24 mouse cellular contexts compared by ENCODE assay signal in genomic region chr3:116981811-116982575, GRCm38 (mm10). TPM values are rescaled to one million over a fixed set of nuclear protein-coding genes. Genes with fewer than 3 reads are reported as not detected.
DNase-seq lines count a peak whose midpoint lies in the region; ATAC-seq and TF ChIP-seq lines count a peak whose summit lies in the region.
"Had no signal": no experiment of that assay in that cellular context is flagged by ENCODE, and none has a peak within 500 bp of the region (broad histone marks: within the 10 kb centered on the region; RNA-seq: fewer than 3 reads in every experiment).

No protein-coding gene starts in this region.

- H3K9me3 ChIP-seq in heart, embryonic 10.5 days, result no peaks in the 10 kb centered on the region
- H3K9me3 ChIP-seq in kidney, embryonic 15.5 days (replicated peaks), result no peaks in the 10 kb centered on the region
- no peaks in the 10 kb centered on the region for H3K9me3 ChIP-seq in lung, postnatal 0 days (ENCODE audit: low read length)
- H3K9me3 ChIP-seq: intestine, embryonic 15.5 days; limb, embryonic 15.5 days; stomach, embryonic 15.5 days had no signal

- intact Hi-C loops in left cerebral cortex, adult 2 months (cut with DNase I), result no loop called here

- H3K4me3 ChIP-seq in heart, embryonic 10.5 days, result no peak overlapping the region
- no peak overlapping the region for H3K4me3 ChIP-seq in kidney, embryonic 15.5 days (replicated peaks)
- H3K4me3 ChIP-seq in lung, postnatal 0 days (ENCODE audit: low read depth, low read length), result no peak overlapping the region
- H3K4me3 ChIP-seq in left cerebral cortex, adult 2 months, result no peak overlapping the region
- H3K4me3 ChIP-seq: embryonic facial prominence, embryonic 10.5 days; erythroblast, embryonic 14.5 days; intestine, embryonic 15.5 days; limb, embryonic 15.5 days; stomach, embryonic 15.5 days had no signal

- 69% methylated on average over 9 of the region's 9 CpGs for WGBS in heart, embryonic 10.5 days
- WGBS in kidney, embryonic 15.5 days, result 76% methylated on average over 9 of the region's 9 CpGs
- WGBS in lung, postnatal 0 days, result 45% methylated on average over 9 of the region's 9 CpGs

- no peak overlapping the region for H3K9ac ChIP-seq in kidney, embryonic 15.5 days
- no peak overlapping the region for H3K9ac ChIP-seq in lung, postnatal 0 days (replicated peaks; ENCODE audit: low read depth)
- H3K9ac ChIP-seq: intestine, embryonic 15.5 days; limb, embryonic 15.5 days; liver, postnatal 0 days; stomach, embryonic 15.5 days had no signal

- no peaks in the 10 kb centered on the region for H3K4me1 ChIP-seq in heart, embryonic 10.5 days
- no peaks in the 10 kb centered on the region for H3K4me1 ChIP-seq in kidney, embryonic 15.5 days
- no peaks in the 10 kb centered on the region for H3K4me1 ChIP-seq in lung, postnatal 0 days (ENCODE audit: insufficient read depth, low read depth, low read length)
- H3K4me1 ChIP-seq: embryonic facial prominence, embryonic 10.5 days; intestine, embryonic 15.5 days; stomach, embryonic 15.5 days had no signal

- no peak for ATAC-seq in kidney, embryonic 15.5 days (replicated peaks; ENCODE audit: low FRiP score)
- ATAC-seq in lung, postnatal 0 days, result no peak
- ATAC-seq: activated CD4-positive, CD25-positive, alpha-beta regulatory T cell, adult 4 months; forebrain, embryonic 16.5 days; intestine, embryonic 15.5 days; liver, postnatal 0 days had no signal

- 0 out of 2 replicates have a peak, but pooled peaks have one; percentile 6 for TF ChIP-seq EP300 in lung, postnatal 0 days (IDR thresholded peaks at IDR 0.05)

- H3K36me3 ChIP-seq in heart, embryonic 10.5 days, result no peaks in the 10 kb centered on the region
- H3K36me3 ChIP-seq in kidney, embryonic 15.5 days, result no peaks in the 10 kb centered on the region
- H3K36me3 ChIP-seq in lung, postnatal 0 days (ENCODE audit: insufficient read depth, low read length), result no peaks in the 10 kb centered on the region
- H3K36me3 ChIP-seq: embryonic facial prominence, embryonic 10.5 days; intestine, embryonic 15.5 days; limb, embryonic 15.5 days; stomach, embryonic 15.5 days had no signal

- DNase-seq in heart, adult 11 months, result peak; percentile 95
- no peak for DNase-seq in heart, embryonic 10.5 days (ENCODE audit: low spot score)
- DNase-seq in kidney, adult 8-10 months, result no peak
- no peak for DNase-seq in lung, postnatal 0 days (ENCODE audit: low spot score)
- DNase-seq in lung, postnatal 10 days, result no peak
- no peak for DNase-seq in left cerebral cortex, adult 2 months (ENCODE audit: extremely low spot score in 1 of 2, low spot score in 2 of 2)
- no peak for DNase-seq in frontal cortex, adult 2 months (ENCODE audit: extremely low spot score in 1 of 2, low spot score in 1 of 2)
- DNase-seq: cerebellum, postnatal 25 days; layer of hippocampus, adult 9-11 months; liver, postnatal 0 days; midbrain, embryonic 14.5 days; spleen, adult 18-20 months had no signal

- H3K4me2 ChIP-seq in kidney, embryonic 15.5 days, result no peak overlapping the region
- no peak overlapping the region; the same call in 1 of the 2 replicates for H3K4me2 ChIP-seq in lung, postnatal 0 days (replicated peaks; ENCODE audit: low read depth, low read length)
- H3K4me2 ChIP-seq: intestine, embryonic 15.5 days; limb, embryonic 15.5 days; stomach, embryonic 15.5 days had no signal

- H3K27ac ChIP-seq in heart, embryonic 10.5 days, result no peak overlapping the region
- 0 out of 2 replicates have a peak overlapping the region, but pooled peaks have one; percentile 6 for H3K27ac ChIP-seq in kidney, embryonic 15.5 days
- H3K27ac ChIP-seq in lung, postnatal 0 days (ENCODE audit: low read length), result no peak overlapping the region
- H3K27ac ChIP-seq in left cerebral cortex, adult 2 months, result no peak overlapping the region; the same call in 1 of the 2 replicates
- H3K27ac ChIP-seq: embryonic facial prominence, embryonic 10.5 days; intestine, embryonic 15.5 days; limb, embryonic 15.5 days; stomach, embryonic 15.5 days had no signal

- H3K27me3 ChIP-seq in heart, embryonic 10.5 days (ENCODE audit: insufficient read depth, poor library complexity, severe bottlenecking), result no peaks in the 10 kb centered on the region
- H3K27me3 ChIP-seq in kidney, embryonic 15.5 days, result no peaks in the 10 kb centered on the region
- H3K27me3 ChIP-seq in lung, postnatal 0 days (replicated peaks; ENCODE audit: insufficient read depth, low read length), result no peaks in the 10 kb centered on the region
- H3K27me3 ChIP-seq: intestine, embryonic 15.5 days; limb, embryonic 15.5 days; stomach, embryonic 15.5 days had no signal

- TF ChIP-seq CTCF in lung, postnatal 0 days (IDR thresholded peaks at IDR 0.05), result no peak
- no peak for TF ChIP-seq CTCF in left cerebral cortex, adult 2 months (IDR thresholded peaks at IDR 0.05)

RNA-seq across cellular contexts. Expression of gene Palmd, which starts 13.2 kb away (rescaled TPM):
- polyA plus RNA-seq in heart, embryonic 10.5 days (2016; fragmentation: Nextera tagmentation; extraction: Ambion mirVana), result 3.9 and 6.6 TPM in 2 replicates
- 2.6 and 2.9 TPM in 2 replicates for polyA plus RNA-seq in kidney, embryonic 15.5 days (2015; fragmentation: Nextera tagmentation; extraction: Ambion mirVana)
- polyA plus RNA-seq in lung, postnatal 0 days (2015; fragmentation: Nextera tagmentation; extraction: Ambion mirVana), result 16.1 and 23.0 TPM in 2 replicates
- 10 to 100 TPM; 21.6 to 23.6 TPM for total RNA-seq in left cerebral cortex, adult 2 months (2021)
- polyA plus RNA-seq in frontal cortex, adult 2 months (2012; rRNA removed), result 10.8 and 12.8 TPM in 2 replicates
- polyA plus RNA-seq: activated CD4-positive, CD25-positive, alpha-beta regulatory T cell, adult 4 months; erythroblast, embryonic 14.5 days had no signal

RNA-seq across cellular contexts. Expression of gene 4930455H04Rik, which starts 13.9 kb away (rescaled TPM):
- not detected in 2 replicates for polyA plus RNA-seq in heart, embryonic 10.5 days (2016; fragmentation: Nextera tagmentation; extraction: Ambion mirVana)
- not detected in 2 replicates for polyA plus RNA-seq in kidney, embryonic 15.5 days (2015; fragmentation: Nextera tagmentation; extraction: Ambion mirVana)
- not detected in 2 replicates for polyA plus RNA-seq in lung, postnatal 0 days (2015; fragmentation: Nextera tagmentation; extraction: Ambion mirVana)
- not detected for total RNA-seq in left cerebral cortex, adult 2 months (2021)
- not detected in 2 replicates for polyA plus RNA-seq in frontal cortex, adult 2 months (2012; rRNA removed)
- total RNA-seq: adrenal gland, postnatal 4 days; left cerebral cortex, postnatal 14 days had no signal
- polyA plus RNA-seq: activated CD4-positive, CD25-positive, alpha-beta regulatory T cell, adult 4 months; embryonic facial prominence, embryonic 10.5 days; erythroblast, embryonic 14.5 days; forebrain, embryonic 16.5 days; hindbrain, embryonic 11.5 days; intestine, embryonic 15.5 days; limb, embryonic 15.5 days; liver, postnatal 0 days; midbrain, embryonic 14.5 days; stomach, embryonic 15.5 days; thymus, postnatal 0 days had no signal
